Mouse (Mus musculus): ENCODE measurements around the gene Ccnl2.
A peak's percentile ranks its signal among the peaks of the same experiment; 100 is the strongest.
"Not testable (repeated sequence)": the region's sequence is repeated elsewhere in the genome, so short reads cannot be mapped to it uniquely, and the experiment has no call there.

The Ccnl2 gene

DNA sequence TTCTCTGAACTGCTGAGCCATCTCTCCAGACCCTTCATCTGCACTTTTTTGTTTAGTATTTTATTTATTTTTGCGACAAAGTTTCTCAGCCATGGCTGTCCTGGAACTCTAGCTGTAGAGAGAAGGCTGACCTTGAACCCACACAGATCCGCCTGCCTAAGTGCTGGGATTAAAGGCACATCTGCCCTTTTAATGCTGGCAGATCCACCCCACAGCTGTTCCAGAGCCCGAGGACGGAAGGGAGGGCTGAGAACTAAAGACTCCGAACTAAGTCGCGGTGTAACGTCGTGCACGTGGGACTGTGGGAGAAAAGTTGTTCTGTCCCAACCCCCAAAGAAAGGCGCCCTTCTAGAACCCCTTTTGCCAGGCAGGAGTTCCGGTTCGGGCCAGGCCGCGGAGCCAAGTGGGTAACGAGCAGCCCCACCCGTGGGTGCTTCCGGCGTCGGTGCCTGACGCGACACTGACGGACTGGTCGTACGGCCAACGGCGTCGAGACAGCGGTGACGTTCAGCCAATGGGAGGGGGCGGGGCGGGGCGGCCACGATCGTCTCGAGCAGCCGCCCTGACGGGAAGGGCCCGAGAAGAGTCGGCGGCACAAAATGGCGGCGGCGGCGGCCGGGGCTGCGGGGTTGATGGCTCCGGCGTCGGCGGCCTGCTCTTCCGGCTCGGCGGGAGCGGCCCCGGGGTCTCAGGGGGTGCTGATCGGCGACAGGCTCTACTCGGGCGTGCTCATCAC lies at the start of gene Ccnl2:
Ccnl2 (plus strand) TSS at position 561 of the 736 bp plus-strand sequence.
- peak; percentile 84 to 90 for DNase-seq

DNA sequence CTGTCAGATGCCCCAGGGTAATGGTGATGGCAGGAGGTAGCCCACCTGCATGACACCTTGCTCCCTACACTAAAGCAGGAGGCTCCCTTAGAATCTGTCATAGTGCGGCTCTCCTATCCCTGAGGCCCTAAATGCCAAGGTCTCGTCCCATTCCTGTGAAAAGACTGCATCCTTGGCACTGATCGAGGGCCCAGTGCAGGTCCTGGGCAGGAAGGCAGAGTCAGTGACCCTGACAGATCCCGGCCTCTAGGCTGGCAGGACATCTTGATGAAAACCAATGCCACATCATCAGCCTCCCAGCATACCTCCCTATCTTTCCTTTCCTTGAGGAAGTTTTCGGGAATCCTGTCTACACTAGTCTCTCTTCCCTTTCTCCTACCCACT lies 42.8 kb upstream of the Ccnl2 start:
- DNase-seq, result no peak

- DNase-seq, result peak; percentile 72 to 87
Observed at GRCm38 (mm10) chr4:155769880-155770512, 42.3 kb upstream of the Ccnl2 start.

- no peak for DNase-seq
Observed at GRCm38 (mm10) chr4:155770626-155771025, 41.7 kb upstream of the Ccnl2 start.

GRCm38 (mm10) chr4:155771706-155772105 lies 40.6 kb upstream of the Ccnl2 start:
- DNase-seq, result no peak

- no peak for DNase-seq
Observed at GRCm38 (mm10) chr4:155772786-155773185, 39.5 kb upstream of the Ccnl2 start.

DNA sequence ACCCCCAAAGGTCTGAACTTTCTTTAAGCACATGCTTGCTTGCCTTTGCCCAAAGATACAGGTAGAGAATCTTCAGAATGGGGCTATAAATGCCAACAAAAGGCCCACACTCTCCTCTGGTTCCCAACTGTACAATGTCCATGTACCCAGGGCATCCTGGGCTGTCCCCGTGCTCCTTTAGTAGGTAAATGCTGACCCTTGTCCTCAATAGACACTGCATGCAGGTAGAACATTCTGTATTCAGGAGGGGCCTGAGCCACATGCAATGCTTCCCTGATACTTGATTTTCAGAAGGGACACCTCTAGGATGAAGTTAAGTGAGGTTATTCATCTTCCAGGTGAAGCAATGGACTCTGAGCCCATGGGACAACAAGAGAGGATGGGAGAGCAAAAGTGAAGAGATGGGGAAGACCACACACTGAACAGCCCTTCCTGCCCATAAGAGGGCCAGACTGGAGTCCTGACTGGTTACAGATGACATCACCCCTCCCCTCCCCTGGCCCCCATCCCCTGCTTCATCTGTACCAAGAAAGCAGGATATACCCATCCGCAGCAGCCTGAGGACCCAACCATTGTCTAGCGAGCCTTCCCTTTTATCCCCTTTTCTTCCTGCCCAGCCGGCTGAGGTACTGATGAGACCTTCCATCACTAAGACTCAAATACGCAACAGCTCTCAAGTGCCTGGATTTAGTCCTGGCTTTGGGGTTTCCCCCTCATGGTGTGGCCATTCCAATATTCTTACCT lies 38.8 kb upstream of the Ccnl2 start:
- no peak for DNase-seq

DNA sequence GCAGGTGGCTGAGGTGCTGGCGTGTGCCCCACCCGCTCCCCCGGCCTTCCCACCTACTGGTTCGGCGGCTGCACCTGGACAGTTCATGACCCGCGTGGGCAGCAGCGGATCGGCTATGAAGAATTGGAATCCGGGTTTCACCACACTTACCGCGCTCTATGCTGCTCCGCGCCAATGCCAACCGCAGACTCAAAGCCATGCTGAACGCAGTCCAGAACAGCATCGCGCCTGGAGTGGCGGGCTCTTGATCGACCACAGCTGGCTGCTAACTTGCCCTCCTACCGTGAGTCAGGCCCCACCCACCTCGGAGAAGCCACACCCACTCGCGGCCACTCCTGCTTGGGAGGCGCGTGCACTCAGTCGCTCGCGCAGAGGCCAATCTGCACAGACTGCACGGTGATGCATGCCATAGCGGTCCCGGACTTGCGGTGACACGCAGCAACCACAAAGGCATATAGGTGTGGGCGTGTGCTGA lies 38.0 kb upstream of the Ccnl2 start, which contains the start of gene Vwa1:
Vwa1 (minus strand) TSS at position 419 of the 475 bp plus-strand sequence.
- peak; percentile 76 to 86 for DNase-seq

GRCm38 (mm10) chr4:155774971-155775740 lies 37.1 kb upstream of the Ccnl2 start:
- peak; percentile 35 to 40 for DNase-seq

GRCm38 (mm10) chr4:155775855-155776254 lies 36.4 kb upstream of the Ccnl2 start:
- DNase-seq, result no peak

DNA sequence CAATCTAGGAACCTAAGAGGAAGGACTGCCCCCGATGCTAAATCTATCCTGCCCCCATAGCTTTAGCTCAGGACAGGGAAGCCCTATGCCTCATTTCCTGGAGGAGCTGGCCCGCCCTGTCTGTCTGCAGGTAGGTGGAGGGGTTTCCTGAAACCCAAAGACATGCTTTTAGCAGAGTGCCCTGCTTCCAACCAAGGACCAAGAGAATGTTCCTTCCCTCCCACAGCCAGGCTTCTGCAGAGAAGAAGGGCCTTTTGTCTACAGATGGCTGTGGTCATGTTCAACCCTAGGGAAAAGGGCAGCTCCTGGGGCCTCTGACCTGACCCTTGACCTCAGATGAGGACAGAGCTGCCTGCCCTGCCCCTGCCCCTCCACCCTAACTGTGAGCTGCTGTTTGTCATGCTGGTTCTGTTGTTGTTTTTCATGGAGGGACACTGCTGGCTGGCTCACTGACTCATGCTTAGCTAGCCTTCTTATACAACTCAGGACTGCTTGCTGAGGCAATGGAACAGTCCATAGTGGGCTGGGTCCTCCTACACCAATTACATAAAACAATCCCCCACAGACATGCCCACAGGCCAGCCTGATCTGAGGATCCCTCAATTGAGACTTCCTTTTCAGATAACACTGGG lies 35.5 kb upstream of the Ccnl2 start:
- no peak for DNase-seq

DNA sequence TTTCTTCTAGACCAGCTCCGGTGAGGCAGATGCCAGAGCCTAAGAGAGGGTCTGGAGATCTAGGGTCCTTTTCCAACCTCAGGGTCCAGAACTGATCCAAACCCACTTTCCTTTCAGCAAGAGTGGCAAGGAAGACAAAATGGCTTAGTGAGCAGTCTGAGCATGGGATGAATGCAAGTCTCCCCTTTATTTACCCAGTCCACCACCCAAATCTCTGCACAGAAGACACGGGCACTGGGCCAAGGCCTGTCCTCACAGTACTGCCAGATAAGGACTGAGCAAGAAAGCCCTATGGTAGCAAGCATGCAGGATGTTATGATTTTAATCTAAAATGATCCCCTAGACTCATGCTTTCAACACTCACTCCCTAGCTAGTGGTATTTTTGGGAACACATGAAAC lies 34.5 kb upstream of the Ccnl2 start:
- DNase-seq, result no peak

GRCm38 (mm10) chr4:155779498-155779897 lies 32.8 kb upstream of the Ccnl2 start:
- DNase-seq, result no peak

DNA sequence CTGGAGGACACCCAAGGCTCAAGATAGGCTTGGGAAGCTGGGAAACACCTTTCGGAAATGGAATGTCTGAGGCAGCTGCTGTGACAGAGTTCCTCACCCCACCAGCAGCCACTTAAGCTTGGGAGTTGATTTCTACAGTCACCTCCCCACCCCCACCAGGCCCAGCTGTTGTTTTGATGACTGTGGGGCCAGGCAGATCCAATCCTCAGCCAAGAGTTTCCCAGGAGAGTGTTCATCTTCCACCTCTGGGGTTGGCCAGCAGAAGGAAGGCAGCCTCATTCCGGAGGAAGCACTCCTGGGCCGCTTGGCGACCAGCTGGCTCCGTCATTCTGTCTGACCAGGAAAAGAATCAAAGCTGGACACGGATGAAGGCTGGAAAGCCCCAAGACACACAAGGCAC lies 31.4 kb upstream of the Ccnl2 start:
- DNase-seq, result no peak

DNA sequence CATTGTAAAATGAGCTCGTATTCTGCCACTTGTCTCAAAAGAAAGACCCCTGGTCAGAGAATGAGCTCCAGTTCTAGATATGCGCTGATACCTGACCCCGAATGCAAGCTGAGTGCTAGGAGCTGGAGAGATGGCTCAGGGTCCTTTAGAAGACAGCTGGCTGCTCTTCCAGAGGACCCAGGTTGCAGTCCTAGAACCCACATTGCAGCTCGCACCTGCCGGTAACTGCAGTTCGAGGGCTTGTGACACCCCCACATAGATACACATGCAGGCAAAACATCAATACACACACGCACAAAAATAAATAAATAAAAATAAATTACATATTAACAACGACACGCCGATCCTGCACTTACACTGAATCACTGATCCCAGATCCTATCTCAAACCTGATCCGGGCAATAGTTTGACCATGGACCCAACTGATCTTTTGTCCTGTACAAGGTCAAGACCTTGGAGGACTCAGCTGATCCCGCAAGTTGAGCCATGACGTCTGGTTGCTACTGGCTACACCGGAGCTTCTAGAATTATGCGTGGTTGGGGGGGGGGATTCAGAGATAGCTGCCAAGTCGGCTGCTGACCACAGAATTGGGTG lies 28.7 kb upstream of the Ccnl2 start:
- no peak for DNase-seq

DNA sequence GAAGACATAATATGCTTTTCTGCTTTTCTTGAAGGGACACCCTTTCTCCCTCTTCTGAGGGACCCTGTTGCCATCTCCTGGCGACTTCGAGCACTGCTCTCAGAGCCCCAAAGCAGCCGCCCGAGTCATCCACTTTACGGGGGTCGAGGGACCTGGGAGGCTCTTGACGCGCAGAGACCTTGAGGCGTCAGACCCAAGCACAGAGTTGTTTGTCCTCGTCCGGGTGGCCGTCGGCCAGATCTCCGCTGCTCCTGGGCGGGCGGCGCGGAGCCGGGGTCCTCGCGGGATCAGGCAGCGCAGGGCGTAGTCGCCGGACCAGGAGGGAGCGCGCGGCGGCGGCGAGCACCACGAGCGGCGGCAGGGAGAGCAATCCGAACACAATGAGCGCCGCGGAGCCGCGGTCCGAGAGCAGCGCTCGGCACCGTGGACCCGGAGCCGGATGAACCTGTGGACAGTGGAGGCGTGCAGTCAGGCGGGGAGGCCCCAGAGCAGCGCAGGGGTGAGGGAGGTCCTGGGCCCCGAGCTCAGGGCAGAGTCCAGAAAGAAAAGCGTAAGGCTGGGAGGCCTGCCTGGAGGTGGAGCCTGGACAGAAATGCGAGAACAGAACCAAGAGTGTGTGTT lies 28.1 kb upstream of the Ccnl2 start:
- DNase-seq, result peak; percentile 44 to 71

- DNase-seq, result no peak
Observed at GRCm38 (mm10) chr4:155785246-155785645, 27.0 kb upstream of the Ccnl2 start.

GRCm38 (mm10) chr4:155785819-155786218 lies 26.5 kb upstream of the Ccnl2 start, which contains the start of gene Tmem88b:
Gene Tmem88b (minus strand): TSS chr4:155785874.
- no peak for DNase-seq

DNA sequence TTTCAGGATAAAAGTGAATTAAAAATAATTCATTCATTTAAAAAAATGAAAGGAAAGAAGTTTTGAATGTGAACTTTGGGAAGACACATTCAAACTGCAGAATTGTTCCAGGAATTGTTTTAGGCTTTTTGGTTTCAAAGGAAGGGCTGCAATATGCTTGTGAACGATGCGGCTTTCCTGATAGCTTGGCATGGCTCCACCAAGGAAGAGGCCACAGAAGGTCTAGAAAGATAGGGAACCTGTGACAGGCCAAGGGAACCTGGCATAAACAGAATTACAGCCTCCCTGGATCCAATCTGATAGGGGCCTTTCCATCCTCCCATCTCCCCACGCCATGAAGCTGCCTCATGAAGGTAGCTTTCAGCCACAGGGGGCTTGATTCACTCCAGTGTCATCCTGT lies 24.0 kb upstream of the Ccnl2 start:
- DNase-seq, result no peak

GRCm38 (mm10) chr4:155788833-155789232 lies 23.5 kb upstream of the Ccnl2 start:
- not testable (repeated sequence) for DNase-seq

GRCm38 (mm10) chr4:155790021-155790489 lies 22.2 kb upstream of the Ccnl2 start, which contains the start of gene Ankrd65:
Gene Ankrd65 (plus strand): TSS chr4:155790439.
- no peak for DNase-seq

Data from spleen, adult 18-20 months (tissue).